Mouse (Mus musculus) heart, postnatal 0 days (tissue): ENCODE measurements around the gene Ifi47.

Experiments
- CTCF ChIP-seq: IDR thresholded peaks from 2 replicates; pipeline ENCODE4 v1.5.1; 2016; ENCODE audit warnings: antibody characterized with exemption, control low read depth, low read depth
- EP300 ChIP-seq: IDR thresholded peaks from 2 replicates; pipeline ENCODE4 v1.6.1; 2016; ENCODE audit warnings: antibody characterized with exemption, low read depth

- TF ChIP-seq CTCF, result no peak
- TF ChIP-seq EP300, result no peak
Measured at GRCm38 (mm10) chr11:49078719-49079118, 2.3 kb downstream of the Ifi47 start.
